Mouse (Mus musculus) thymus, postnatal 10 days (tissue): ENCODE measurements around the gene Ddx25.

ENCODE experiments used
- DNase-seq, 2 experiments: peaks; one replicate each; pipeline ENCODE4 v3.0.0; 2021; ENCODE audit warnings: low spot score in 2 of 2

Gene Ddx25

GRCm38 (mm10) chr9:35493733-35494092 lies 64.6 kb downstream of the Ddx25 start:
- DNase-seq: no peak

GRCm38 (mm10) chr9:35493033-35493732 lies 65.1 kb downstream of the Ddx25 start:
- DNase-seq: no peak

GRCm38 (mm10) chr9:35491109-35491866 lies 67.0 kb downstream of the Ddx25 start:
- no peak for DNase-seq

- DNase-seq: no peak
Observed at GRCm38 (mm10) chr9:35488496-35488895, 69.8 kb downstream of the Ddx25 start.
